Mouse (Mus musculus) forebrain, embryonic 10.5 days (tissue): Measurements from ENCODE around the gene Tspyl4. TPM values are rescaled to one million over a fixed set of nuclear protein-coding genes. Genes with fewer than 3 reads are reported as not detected.

ENCODE experiments used
- polyA plus RNA-seq: library from polyadenylated mRNA; unstranded; fragments of >200 nt; fragmentation: Nextera tagmentation; extraction: Ambion mirVana; gene quantifications from 2 replicates; pipeline ENCODE4 v1.2.1, GENCODE M21; 2016

Gene Tspyl4
- polyA plus RNA-seq, 1 experiment from 2014 or later: 35.2 TPM

Other genes starting within 250 kb of the Tspyl4 start
- 0.05 and 0.09 TPM in 2 replicates for gene Calhm5, start 200.9 kb upstream of the Tspyl4 start, polyA plus RNA-seq
- 0.47 and 0.56 TPM in 2 replicates for gene Calhm6, start 169.5 kb upstream of the Tspyl4 start, polyA plus RNA-seq
- 17.9 and 21.0 TPM in 2 replicates for gene Dse, start 89.7 kb upstream of the Tspyl4 start, polyA plus RNA-seq
- 53.7 and 56.8 TPM in 2 replicates for gene Tspyl1, start 15.3 kb upstream of the Tspyl4 start, polyA plus RNA-seq
- gene Col10a1, start 92.5 kb downstream of the Tspyl4 start, polyA plus RNA-seq: 0.16 and 0.20 TPM in 2 replicates
- gene Nt5dc1, start 121.1 kb downstream of the Tspyl4 start, polyA plus RNA-seq: 8.8 and 9.8 TPM in 2 replicates
- gene Frk, start 186.0 kb downstream of the Tspyl4 start, polyA plus RNA-seq: 2.8 TPM in 2 replicates